Mouse (Mus musculus): ENCODE measurements around the gene Zfp874a.
A peak's percentile ranks its signal among the peaks of the same experiment; 100 is the strongest.
"Not testable (repeated sequence)": the region's sequence is repeated elsewhere in the genome, so short reads cannot be mapped to it uniquely, and the experiment has no call there.

The Zfp874a gene

DNA sequence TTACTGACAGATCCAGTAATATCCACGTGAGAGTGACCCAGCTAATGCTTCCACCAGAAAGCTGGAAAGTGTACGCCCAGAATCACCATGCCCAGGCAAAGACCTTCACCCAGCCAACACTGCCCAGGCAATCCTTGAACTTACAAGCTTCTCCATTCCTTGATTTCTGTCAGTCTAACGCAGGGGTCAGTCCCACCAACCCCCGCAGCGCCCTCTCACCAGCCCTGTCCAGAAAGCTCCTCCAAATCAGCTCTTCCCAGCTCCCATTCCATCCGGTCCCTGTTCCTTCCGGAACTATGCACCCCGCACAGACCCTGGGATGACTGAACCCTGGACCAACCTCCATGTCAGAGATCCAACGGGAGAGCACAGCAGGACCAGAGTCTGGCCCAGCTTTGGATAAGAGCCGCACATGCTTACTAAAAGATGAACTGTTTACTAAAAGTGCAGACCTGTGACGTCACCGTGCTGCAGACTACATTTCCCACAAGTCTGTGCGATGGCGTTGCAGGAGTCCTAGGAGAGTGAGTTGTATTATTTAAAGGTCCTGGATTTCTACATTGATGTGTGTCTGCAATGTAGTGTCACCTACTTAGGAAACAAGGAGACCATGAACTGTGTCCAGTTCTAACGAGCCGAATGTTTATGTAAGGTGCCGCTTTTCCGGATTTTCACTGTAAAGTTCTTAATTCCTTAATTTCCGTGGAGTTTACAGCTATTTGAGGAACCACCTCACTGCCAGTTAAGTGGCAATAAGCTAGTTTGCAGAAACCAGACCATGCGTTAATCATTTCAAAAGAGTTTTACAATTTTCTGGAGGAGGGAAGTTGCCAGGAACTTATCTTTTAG is at the start of gene Zfp874a:
Gene Zfp874a (minus strand): TSS at position 453 of the 849 bp plus-strand sequence.
- DNase-seq (ENCODE audit: low spot score) = peak; percentile 75

- no peak for DNase-seq (ENCODE audit: low spot score)
Measured at GRCm38 (mm10) chr13:67500908-67501307, 49.5 kb upstream of the Zfp874a start.

- DNase-seq (ENCODE audit: low spot score) = peak; percentile 66
Measured at GRCm38 (mm10) chr13:67500084-67500719, 48.8 kb upstream of the Zfp874a start, which contains the start of gene Zfp58. Gene Zfp58 (minus strand): TSS chr13:67500555.

DNA sequence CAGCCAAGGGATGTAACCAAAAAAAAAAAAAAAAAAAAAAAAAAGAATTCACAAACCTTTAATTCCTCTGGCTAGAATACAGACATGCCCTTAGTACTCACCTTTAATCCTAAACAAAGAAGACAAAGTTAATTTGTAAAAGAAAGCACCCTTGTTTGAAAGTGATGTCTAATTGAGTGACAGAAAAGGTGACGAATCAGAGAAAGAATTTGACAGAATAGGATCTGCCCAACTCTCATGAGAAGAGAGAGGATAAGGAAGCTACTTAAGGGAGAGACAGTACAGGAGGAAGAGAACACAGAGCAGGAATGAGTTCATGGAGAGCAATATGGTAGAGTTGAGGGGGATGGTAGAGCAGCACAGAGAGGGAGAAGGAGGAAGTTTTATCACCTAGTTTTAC is 44.2 kb upstream of the Zfp874a start:
- no peak for DNase-seq (ENCODE audit: low spot score)

DNA sequence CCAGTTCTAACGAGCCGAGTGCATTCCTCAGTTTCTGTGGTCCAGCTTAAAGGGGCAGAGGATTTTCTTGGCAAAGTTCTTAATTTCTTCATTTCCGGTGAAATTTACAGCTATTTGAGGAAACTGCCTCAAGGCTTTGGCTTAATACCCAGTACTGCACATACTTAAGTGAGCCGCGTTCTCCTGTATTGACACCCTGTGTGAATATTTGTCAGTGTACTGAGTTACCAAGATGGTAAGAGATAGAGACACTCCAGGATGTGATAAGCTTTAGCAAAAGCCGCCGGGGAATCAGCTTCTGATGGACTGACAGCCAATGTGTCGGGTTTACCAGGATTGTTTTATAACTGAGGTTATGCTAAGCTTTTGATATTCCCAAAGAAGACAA is 33.0 kb upstream of the Zfp874a start:
- DNase-seq (ENCODE audit: low spot score) = no peak

- peak; percentile 80 for DNase-seq (ENCODE audit: low spot score)
Measured at GRCm38 (mm10) chr13:67483625-67484423, 32.4 kb upstream of the Zfp874a start, which contains the start of gene Zfp874b. Gene Zfp874b (minus strand): TSS chr13:67484258.

DNA sequence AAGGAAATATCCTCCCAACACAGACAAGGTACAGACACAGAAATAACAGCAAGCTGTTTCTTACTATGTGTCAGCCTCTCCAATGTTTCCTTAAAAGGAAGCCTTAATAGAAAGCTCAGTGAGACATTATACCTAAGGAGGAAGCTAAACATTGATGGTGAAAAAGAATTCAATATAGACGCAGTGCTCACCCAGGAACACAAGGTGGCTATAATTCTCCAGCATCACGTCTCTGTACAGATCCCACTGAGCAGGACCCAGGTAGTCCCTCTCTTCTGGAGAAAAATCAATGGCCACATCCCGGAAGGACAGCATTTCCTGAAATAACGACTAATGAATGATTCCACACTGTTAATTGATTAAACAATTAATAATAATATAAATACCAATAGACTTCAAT is 30.1 kb upstream of the Zfp874a start:
- DNase-seq (ENCODE audit: low spot score) = no peak

DNA sequence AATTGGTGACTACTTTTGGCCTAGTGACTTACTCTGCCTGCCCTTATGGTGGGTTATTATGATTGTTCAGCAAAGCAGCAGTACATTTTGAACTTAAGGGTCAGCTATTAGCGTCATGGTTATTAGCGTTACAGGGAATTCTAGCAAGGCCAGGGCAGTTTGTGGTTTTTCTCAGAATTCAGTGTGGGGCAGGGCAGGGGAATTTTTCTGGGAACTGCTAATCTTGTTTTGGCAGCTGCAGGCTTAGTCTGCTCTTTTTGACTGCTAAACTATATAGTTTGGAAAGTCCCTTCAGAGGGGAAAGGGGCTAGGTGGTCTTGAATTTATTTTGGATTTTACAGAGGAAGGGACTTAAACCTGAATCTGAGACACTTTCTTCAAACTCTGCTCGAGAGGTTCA is 17.9 kb upstream of the Zfp874a start:
- no peak for DNase-seq (ENCODE audit: low spot score)

DNA sequence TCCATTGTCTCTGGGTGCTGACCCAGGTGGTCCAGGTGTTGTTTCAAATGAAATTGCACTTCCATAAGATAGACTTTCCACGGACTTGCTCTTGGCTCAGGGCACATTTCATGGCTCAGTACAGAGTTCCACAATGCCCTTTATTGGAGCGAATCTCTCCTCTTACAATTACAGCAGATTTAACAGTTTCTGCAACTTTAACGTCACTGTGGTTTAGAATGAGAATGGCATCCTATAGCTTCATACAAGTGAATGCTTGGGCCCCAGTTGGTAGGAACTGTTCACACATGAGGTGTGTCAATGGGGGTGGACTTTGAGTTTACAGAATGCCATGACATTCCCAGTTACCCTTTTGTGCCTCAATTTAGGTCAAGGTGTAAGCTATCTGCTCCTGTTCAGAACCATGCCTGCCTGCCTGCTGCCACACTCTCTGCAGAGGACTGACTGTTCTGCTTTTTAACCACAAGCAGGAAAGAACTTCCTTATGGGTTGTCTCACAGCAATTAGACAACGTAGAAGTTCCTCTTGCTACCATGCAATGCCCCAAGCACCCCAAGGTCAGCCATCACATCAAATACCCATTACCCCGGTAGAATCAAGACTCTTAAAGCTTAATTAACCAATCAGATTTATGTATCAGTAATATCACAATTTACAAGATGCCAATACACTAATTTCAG is 12.2 kb upstream of the Zfp874a start:
- not testable (repeated sequence) for DNase-seq (ENCODE audit: low spot score)

GRCm38 (mm10) chr13:67452021-67452309 is 541 bp upstream of the Zfp874a start:
- no peak for DNase-seq (ENCODE audit: low spot score)

GRCm38 (mm10) chr13:67437095-67437494 is 14.3 kb downstream of the Zfp874a start:
- DNase-seq (ENCODE audit: low spot score) = not testable (repeated sequence)

GRCm38 (mm10) chr13:67428116-67428515 is 23.3 kb downstream of the Zfp874a start:
- no peak for DNase-seq (ENCODE audit: low spot score)

DNA sequence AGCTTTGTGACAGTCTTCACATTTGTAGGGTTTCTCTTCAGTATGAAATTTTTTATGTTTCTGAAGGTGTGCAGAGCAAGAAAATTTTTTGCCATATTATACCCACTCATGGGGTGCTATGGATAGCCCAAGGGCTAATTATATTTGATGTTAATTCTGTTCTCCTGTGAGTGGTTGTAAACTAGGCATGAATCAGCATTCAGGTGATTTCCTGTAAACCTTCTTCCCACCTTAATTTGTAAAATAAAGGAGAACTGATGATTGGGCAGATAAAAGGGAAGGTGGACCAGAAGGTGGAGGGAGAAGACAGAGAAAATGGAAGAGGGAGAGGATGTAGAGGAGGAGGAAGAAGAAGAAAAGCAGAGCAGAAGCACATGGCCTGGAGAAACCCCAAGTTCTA is 25.7 kb downstream of the Zfp874a start:
- DNase-seq (ENCODE audit: low spot score) = not testable (repeated sequence)

GRCm38 (mm10) chr13:67422532-67422931 is 28.9 kb downstream of the Zfp874a start:
- DNase-seq (ENCODE audit: low spot score) = not testable (repeated sequence)

DNA sequence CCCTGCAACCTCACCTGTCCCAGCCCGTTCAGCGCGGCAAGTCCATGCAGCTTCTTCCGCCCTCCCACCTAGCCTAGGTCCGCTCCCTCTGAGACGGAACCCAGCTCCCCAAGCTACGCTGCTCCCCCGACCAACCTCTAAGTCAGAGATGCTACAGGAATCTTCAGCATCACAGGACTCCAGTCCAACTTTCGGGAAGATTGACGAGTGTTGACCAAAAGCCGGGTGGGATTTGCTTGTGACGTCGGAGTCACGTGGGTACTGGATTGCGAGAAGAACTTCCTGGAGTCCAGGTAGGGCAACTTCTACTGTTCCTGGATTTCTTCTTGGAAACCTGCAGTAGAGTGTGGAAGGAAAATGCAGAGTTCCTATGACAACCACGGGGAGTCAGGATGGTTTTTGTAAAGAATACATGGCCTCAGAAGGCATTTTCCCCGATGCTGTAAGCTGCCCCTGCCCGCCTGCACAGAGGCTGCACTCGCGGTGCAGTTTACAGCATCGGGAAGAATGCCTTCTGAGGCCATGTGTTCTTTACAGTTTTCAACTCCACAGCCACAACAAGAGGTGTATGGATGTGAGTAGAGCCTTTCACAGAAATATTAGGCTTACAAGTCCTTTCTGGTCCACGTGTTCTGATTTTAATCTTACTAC is 30.1 kb downstream of the Zfp874a start, which contains the start of gene Zfp459:
Gene Zfp459 (minus strand): TSS at position 212 of the 651 bp plus-strand sequence.
- DNase-seq (ENCODE audit: low spot score) = peak; percentile 5

DNA sequence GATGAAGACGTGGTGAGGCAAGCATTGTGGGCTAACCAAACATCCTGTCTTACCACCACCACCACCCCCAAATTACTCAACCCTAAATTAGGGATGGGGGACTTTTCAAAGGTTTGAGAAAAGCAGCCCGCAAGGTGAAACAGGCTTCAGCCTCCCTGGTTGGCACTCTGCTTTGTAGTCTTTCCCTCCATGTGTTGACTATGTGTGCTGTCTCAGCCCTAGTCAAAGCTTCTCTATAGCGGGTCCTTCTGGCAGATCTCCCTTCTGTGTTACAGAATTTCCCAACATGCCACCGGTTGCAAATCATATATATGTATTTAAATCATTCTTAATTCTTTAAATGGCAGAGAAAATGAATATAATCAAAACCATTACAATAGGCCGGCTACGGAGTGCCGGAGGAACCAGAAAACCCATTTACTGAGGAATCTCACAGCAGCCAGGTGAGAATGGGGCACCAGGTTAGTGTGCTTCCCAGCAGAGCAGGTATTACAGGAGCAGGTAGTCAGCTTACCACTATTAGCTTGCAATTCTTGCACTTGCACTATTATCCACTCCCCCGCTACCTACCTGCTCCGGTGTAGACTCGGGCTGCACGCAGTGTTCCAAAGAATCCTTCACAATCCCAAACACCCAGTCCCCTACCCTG is 30.7 kb downstream of the Zfp874a start:
- DNase-seq (ENCODE audit: low spot score) = no peak

GRCm38 (mm10) chr13:67416811-67417210 is 34.6 kb downstream of the Zfp874a start:
- no peak for DNase-seq (ENCODE audit: low spot score)

DNA sequence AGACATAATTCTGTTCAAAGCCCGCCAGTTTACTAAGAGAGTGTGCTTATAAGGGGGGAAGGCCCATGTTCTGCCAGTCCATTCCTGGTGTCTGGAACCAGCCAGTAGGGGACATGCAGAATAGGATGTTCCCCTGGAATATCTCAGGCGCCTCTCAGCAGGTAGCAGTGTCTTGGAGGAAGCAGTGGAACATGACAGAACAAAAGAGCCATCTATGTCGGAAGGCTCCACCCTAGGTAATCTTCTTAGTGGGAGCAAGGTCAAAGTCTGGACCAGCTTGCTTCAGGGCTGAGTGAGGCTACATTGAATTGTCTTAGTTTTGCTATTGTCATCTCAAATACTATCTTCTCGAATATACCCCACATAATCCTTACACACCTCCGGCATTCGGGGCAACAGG is 35.7 kb downstream of the Zfp874a start:
- DNase-seq (ENCODE audit: low spot score) = no peak

- DNase-seq (ENCODE audit: low spot score) = not testable (repeated sequence)
Measured at GRCm38 (mm10) chr13:67413634-67414033, 37.8 kb downstream of the Zfp874a start.

GRCm38 (mm10) chr13:67399183-67399903 is 52.1 kb downstream of the Zfp874a start, which contains the start of gene Zfp429:
Gene Zfp429 (minus strand): TSS chr13:67399819.
- peak; percentile 45 for DNase-seq (ENCODE audit: low spot score)
